Mouse (Mus musculus) neutrophil, adult 65 days (primary cell): ENCODE measurements around the gene Ankrd66. TPM values are rescaled to one million over a fixed set of nuclear protein-coding genes. Genes with fewer than 3 reads are reported as not detected.

Experiments
- total RNA-seq: library from RNA; stranded (reverse); gene quantifications from 2 replicates; pipeline ENCODE4 v1.2.4, GENCODE M21; 2023

The Ankrd66 gene
- 0.73 and 0.91 TPM in 2 replicates for total RNA-seq

GRCm38 (mm10) chr17:43543539-43543938, at the start of gene Ankrd66:
TSS of gene Ankrd66 (minus strand) at chr17:43543639.

GRCm38 (mm10) chr17:43567992-43568888, 24.8 kb upstream of the Ankrd66 start, which contains the start of gene Pla2g7:
TSS of gene Pla2g7 (plus strand) at chr17:43568098.

GRCm38 (mm10) chr17:43502592-43502991, 40.8 kb downstream of the Ankrd66 start, which contains the start of gene Mep1a:
TSS of gene Mep1a (minus strand) at chr17:43502812.

Other genes with a start within 250 kb of the Ankrd66 start
- gene Adgrf5, start 183.2 kb downstream of the Ankrd66 start, total RNA-seq = 0.54 TPM in 1 of 2 replicates, not detected in the other
- not detected in 2 replicates for gene Mep1a, start 40.8 kb downstream of the Ankrd66 start, total RNA-seq
- gene Pla2g7, start 24.5 kb upstream of the Ankrd66 start, total RNA-seq = 100 and 107 TPM in 2 replicates
- gene Tdrd6, start 86.7 kb upstream of the Ankrd66 start, total RNA-seq = not detected in 2 replicates
- 2.1 and 3.1 TPM in 2 replicates for gene Slc25a27, start 123.6 kb upstream of the Ankrd66 start, total RNA-seq
- 4.5 and 5.4 TPM in 2 replicates for gene Cyp39a1, start 123.8 kb upstream of the Ankrd66 start, total RNA-seq